Mouse (Mus musculus): ENCODE results near the gene Lias.
A peak's percentile ranks its signal among the peaks of the same experiment; 100 is the strongest.

Lias gene

DNA sequence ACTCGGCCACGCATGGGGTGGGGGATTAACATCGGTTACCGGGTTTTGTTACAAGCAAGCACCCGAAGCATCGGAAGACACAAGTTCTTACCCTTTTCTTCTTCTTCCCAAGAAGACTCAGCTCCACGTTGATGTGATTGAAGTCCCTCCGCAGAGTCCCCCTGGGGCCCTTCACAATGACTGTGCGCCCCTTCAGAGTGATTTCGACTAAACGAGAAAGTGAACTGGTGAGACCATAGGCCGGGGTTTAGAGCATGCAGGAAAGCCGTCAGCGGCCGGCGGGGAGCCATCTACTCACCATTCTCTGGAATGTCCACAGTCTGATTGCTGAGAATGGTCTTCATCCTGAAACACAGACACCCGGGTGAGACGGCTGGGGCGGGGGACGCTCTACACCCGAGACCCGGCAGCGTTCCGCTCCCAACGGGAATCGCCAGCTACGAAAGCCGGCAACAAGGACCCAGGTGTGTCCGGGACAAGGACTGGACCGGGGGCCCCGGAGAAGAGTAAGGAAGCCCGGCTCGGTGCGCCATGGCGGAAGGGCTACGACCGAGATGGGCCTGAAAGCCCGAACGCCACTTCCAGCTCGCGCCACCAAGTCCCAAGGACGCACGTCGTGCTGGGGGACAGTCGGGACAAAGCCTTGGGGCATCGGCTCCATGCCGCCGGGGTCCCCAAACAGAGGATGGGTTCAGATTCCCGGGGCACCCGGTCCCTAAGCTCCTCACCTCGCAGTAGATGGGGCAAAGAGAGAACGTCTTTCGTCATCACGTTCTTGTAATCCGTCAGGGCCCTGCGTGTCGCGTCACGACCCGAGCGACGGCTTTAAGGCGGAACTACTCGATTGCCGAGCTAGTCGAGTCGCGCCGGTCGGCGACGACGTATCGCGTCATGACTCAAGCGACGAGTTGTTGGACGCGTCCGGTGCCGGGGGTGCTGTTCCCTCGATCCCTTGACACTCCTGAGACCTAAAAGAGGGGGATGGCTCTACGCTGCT lies at the start of gene Lias, which contains the start of gene Rpl9:
Gene Lias, plus strand, starts transcription at position 850 of the 997 bp plus-strand sequence.
Gene Rpl9, minus strand, starts transcription at position 797 of the 997 bp plus-strand sequence.
- DNase-seq (ENCODE audit: low spot score) = peak; percentile 99

DNA sequence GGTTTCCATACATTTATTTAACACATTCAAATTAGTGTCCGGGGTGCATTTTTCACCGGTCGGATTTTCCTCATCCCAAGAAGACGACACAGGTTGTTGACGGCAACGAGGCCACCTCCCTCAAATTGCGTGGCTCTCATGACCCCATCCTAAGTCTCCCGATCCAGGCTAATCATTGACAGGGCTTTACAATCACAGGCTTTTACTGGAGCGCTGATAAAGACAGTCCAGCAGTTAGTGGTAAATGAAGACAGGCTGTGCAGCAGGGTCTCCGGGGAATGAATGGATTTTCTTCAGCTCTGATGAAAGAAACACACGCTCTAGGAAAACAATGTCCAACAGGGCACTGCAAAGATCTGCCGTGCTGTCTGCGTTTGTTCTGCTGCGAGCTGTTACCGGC lies 43.1 kb upstream of the Lias start, which contains the start of gene Klb:
Gene Klb, plus strand, starts transcription at position 147 of the 400 bp plus-strand sequence.
- no peak for DNase-seq (ENCODE audit: low spot score)

DNA sequence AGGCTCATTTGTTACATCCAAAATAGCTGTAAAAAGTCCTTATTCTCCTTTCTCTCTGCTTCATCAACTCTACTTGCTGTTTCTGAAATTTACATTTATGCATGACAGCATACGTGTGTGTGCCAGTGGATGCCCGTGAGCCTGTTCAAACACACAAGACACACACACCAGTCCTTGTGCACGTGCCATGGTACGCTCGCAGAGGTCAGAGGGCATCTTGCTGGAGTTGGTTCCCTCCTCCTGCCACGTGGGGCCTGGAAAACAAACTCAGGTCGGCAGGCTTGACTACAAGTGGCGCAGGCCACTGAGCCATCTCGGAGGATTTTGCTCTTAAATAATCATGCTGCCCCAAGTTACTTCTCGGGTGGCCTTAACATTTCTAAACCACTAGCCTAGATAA lies 40.8 kb upstream of the Lias start:
- DNase-seq (ENCODE audit: low spot score) = no peak

DNA sequence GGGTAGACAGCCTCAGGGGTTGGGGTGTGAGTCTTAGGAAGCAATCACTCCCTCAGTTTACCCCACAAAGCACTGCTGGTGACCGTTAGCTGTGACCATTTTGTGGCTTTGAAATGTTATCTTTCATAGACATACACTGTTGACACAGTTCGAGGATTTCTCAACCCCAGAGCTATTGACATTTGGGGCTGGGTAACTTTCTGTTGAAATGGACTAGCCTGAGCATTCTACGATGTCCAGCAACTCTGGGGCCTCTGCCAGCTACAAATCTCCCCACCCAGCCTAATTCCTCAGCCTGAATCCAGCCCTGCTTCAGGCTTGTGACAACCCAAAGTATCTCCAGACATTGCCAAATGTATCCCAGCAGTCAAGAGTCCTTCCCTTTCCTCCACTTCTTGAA lies 37.2 kb upstream of the Lias start:
- DNase-seq (ENCODE audit: low spot score) = no peak

DNA sequence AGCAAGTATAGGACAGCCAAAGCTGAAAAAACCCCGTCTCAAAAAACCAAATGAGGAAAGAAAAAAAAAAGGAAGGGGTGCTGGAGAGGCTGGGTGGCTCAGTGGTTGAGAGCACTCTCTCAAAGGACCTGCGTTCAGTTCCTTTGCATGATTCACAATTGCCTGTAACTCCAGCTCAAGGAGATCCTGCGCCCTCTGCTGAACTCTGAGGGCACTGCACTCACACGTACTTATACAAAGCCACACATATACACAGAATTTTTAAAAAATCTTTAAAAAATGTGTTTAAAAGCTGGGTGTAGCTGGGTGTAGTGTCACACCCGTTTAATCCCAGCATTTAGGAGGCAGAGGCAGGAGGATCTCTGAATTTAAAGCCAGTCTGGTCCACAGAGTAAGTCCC lies 36.3 kb upstream of the Lias start:
- no peak for DNase-seq (ENCODE audit: low spot score)

DNA sequence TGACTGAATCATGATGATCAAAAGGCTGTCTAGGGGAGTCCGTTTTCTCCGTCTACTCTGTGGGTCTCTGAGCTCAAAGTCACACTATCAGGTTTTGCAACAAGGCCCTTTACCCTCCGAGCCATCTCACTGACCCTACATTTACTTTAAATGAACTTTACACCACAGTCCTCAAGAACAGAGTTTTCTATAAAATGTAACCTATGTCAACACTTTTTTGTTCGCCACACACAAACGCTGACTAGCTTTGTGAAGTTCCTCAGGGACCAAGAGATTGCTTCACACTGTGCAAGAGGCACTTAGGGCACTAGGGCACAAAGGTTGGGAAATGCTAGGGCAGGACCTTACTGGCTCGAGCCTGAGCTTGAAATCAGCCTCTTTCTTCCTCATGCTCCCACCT lies 34.4 kb upstream of the Lias start:
- no peak for DNase-seq (ENCODE audit: low spot score)

DNA sequence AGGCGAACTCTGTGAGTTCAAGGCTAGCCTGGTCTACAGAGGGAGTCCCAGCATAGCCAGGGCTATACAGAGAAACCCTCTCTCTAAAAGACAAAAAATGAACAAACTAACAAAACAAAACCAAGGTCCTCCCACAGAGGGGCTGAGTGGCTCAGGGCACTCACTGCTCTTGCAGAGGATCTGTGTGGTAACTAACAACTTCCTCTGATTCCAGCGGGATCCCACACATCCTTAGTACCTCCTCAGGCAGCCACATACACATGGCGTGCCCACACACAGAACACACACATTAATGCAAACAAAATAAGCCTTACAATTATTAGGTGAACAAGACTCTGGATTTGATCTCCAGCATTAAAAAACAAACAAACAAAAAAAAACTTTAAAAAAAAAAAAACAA lies 33.5 kb upstream of the Lias start:
- no peak for DNase-seq (ENCODE audit: low spot score)

DNA sequence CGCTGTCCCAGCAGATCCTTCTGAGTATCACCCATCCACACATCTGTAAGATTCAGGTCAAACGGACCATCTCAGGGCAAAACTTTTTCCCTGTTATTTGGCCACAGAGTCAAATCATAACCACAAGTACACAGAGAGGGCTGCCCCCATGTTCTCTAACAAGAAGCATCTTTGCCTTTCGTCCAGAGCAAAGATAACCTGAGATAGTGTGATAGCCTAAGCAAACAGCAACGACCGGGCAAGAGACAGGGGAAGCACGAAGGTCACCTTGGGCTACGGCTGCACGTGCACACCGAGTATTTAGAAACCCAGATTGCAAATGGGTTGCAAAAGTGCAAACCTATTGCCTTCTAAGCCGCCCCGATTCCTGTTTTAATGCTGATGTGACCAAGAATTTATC lies 23.5 kb upstream of the Lias start:
- DNase-seq (ENCODE audit: low spot score) = no peak

DNA sequence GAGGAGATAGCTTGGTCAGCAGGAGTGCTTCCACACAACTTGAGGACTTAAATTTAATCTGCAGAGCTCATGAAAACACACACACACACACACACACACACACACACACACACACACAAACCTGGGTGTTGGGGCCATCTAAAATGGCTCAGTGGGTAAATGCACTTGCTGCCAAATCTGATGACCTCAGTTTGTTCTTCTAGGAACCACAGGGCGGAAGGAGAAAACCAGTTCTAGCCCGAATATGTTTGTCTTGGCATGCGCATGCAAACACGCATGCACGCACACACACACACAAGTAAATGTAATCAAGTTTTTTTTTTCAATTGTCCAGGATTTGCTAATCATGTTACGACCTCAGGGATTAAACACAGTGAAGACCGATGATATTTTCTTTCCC lies 19.7 kb upstream of the Lias start:
- DNase-seq (ENCODE audit: low spot score) = no peak

DNA sequence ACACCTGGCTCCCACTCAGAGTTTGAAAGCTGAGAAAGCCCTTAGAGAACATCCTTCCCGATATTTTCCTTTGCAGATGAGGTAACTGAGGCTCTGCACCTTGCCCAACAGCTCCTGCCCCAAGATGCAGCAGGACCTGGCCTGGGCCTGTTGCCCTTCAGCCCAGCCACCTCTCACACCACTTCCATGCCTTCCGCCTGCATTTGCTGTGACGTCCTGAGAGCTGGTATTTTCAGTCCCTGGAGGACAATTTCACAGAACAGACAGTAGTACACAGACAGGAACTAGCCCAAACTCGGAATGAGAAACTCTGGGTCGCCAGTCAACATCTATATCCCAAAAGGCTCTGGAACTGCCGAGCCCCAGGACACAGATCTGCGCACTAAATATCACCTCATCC lies 16.6 kb upstream of the Lias start:
- DNase-seq (ENCODE audit: low spot score) = no peak

DNA sequence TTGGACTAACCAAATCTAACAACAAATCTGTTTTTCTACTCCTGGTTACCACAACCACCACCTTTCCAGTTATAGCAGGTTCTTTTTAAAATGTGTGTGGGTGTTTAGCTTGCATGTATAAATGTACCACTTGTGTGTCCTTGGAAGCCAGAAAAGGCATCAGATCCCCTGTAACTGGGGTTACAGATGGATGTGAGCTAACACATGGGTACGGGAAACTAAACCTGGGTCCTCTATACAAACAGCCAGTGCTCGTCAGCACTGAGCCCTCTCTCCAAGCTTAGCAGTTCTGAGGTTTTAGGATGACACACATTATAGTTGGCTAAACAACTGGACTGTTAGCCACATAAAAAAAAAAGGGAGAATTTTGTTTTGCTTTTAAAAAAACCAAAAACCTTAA lies 5.6 kb upstream of the Lias start:
- DNase-seq (ENCODE audit: low spot score) = no peak

DNA sequence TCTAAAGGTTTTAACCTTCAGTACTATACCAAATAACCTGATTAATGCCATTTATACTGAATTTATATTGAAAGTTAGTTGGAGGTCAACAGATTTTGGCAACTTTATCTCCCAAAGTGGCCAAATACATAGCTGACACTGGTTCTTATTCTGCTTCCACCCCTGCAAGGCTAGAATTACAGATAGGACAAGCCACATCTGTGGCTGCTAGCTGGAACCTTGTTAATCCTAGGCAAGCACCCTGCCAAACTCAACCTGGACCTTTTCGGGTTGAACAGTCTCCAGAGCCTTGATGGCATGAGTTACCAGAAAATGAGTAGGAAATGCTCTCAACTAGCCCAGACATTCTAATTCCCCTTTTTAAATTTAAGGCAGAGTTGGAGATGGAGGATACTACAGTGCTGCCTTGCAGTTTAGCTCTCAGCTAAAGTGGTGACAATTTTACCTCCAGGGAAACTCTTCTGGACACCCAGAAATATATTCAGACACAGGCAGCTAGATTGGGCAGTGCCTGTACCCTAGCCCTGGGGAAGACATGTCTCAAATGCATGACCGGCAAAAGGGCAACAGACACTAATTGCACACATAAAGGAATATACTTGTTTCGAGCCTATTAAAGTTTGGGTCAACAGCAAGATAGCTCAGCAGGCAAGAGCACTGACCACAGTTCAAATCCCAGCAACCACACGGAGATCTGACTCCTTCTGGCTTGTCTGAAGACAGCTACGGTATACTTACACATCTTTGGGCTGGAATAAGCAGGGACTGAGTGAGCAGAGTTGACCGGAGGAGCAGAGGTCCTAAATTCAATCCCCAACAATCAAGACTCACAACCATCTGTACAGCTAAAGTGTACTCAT lies 4.1 kb upstream of the Lias start:
- no peak for DNase-seq (ENCODE audit: low spot score)

DNA sequence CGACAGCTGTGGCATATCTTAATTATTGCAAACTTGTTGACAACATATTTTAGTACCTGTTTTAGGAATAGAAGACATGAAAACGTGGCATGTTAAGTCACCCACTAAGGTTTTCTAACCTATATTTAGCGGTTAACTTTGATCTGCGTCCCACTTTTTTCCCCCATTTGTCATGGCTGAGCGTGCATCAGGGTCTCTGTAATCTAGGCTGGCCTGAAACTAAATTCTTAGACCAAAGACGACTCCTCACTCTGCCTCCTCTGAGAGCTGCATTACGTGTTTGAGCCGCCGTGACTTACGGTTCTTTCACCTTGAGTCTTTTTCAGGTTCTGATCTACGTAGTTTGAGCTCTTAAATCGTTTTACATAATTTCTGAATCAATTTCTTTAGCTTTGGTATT lies 456 bp downstream of the Lias start:
- no peak for DNase-seq (ENCODE audit: low spot score)

DNA sequence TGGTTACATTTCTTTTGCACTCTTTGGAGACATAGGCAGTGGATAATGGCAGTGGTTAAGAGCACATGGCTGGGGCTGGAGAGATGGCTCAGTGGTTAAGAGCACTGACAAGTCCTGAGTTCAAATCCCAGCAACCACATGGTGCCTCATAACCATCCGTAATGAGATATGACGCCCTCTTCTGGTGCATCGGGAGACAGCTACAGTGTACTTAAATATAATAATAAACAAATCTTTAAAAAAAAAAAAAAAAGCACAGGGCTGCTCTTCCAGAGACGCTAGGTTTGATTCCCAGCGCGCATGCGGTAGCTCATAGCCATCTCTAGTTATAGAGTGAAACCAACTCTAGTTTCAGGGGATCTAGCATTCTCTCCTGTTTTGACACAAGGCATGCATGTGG lies 3.1 kb downstream of the Lias start:
- DNase-seq (ENCODE audit: low spot score) = no peak

DNA sequence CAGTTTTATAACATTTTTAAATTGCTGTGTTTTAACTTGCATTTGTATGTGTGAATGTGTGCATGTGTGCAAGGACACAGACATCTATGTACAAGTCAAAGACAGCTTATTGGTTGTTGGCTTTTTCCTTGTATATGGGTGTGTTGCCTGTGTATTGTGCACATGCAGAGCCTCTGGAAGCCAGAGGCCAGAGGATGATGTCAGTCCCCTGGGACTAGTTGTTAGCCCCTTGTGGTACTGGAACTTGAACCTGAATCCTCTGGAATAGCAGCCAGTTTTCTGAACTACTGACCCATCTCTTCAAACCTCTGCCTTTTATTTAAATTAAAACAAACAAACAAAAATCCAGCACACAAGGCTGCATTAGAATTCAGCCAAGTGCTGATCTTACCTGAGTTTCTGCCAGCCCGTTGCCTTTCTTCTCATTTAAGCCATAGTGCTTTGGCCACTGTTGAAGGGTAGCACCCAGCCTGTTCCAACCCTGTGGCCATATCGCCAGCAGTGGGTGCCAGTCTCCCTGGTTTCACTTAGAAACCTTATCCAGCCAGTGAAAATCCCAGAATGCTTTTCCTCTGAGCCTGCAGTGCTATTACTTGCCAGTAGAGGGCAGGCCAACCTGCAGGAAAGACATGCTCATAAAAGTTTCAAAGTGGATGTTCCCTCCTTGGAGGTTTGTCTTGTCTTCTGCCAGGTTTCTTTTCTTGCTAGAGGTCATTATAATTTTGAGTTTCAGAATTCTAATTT lies 10.1 kb downstream of the Lias start:
- peak; percentile 79 for DNase-seq (ENCODE audit: low spot score)

DNA sequence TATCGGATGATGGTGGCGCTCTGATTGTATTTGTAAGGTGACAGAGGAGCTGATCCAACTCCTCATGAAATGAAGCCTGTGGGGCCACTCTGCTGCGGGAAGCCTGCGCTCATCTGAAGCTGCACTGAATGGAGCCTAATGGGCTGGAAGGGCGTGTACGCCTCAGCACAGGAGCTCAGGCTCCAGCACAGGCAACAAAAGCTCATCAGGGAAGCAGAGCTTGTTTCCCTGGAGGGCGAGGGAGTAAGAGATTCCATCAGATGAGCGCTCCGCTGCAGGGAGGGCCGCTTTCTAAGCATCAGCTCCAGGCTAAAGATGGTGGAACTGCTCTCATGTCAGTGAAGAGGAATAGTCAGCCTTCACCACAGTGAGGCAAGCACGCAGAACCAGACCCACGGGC lies 16.7 kb downstream of the Lias start:
- no peak for DNase-seq (ENCODE audit: low spot score)

DNA sequence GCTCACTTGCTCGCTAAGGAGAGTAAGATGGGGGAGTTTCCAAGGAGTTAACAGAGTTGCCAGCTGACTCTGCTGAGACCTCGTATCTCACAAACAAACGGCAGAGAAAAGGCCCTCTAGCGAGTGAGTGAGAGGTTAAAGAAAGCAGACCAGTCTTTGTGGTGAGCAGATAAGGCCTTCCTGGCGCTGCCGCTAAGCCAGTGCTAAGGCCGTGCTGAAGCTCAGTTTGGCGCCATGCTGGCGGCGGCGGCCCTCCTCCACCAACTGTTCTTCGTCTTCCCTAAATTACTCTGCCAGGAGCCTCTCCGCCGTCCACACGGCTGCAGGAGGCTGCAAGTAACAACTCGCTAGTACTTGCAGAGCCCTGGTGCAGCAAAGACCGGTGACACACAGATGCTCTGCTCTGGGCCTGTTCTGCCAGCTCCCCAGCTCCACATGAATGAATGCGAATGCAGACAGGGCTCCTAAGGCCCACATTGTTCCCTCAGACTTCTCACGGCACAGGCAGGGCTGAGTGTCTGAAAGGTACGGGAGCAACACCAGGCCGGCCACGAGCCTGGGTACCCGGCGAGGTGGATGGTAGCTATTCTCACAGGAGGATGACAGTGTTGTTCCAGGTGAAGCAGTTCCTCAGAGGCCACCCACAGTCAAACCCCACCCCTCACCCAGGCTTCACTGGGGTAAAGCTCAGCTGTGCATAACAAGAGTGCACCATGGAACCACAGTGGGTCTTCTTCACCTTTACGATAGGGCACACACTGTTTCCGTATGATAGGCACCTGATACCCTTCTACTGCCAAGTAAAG lies 24.6 kb downstream of the Lias start:
- DNase-seq (ENCODE audit: low spot score) = no peak

DNA sequence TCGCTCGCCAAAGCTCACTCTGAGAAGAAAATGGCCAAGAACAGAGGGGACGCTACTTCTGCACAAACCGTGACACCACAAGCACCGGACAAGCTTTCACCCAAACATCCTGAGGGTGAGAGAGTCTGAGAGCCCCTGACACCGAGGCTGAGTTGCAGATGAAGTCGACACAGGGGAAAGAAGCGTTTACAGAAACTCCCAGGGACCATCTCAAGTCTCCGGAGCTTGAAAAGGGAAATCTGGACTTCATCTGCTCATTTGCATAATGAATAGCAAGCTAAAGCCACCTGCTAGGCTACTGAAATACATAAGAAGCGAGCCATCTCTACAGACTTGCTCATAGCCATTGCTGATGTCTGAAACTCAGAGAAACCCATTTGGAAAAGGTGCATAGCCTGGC lies 27.8 kb downstream of the Lias start:
- DNase-seq (ENCODE audit: low spot score) = no peak

DNA sequence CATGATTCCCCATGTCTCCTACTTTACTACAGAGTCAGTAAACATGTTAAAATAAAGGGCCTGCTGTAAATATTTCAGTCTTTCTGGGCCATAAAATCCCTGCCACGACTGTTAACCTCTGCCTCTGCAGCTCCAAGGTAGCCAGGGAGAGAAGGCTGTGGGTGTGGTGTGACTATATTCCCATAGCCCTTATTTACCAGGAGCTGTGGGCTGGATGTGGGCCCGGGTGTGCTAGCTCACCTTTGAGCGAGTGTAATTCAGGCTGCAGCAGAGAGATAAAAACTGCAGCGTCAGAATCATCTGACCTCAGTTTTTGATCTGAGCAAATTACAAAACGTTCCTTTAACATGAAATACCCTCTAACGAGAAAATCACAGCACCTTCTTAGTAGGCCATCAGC lies 29.5 kb downstream of the Lias start:
- no peak for DNase-seq (ENCODE audit: low spot score)

DNA sequence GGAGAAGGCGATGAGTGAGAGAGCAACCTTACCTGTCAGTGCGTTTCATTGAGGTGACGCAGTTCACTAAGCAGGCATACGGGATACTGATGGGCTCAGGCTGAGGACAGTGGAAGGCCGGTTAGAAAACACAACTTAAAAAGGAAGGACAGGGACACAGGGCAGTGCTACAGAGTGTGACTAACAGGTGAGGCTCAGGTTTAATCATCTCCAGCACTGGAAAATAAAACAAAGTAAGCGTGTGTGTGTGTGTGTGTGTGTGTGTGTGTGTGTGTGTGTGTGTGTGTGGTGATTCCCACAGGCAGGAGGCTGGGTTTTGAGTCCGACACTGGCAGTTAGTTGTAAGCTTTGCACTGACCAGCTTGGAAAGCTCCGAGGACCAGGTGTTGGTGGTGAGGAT lies 31.5 kb downstream of the Lias start:
- DNase-seq (ENCODE audit: low spot score) = no peak

DNA sequence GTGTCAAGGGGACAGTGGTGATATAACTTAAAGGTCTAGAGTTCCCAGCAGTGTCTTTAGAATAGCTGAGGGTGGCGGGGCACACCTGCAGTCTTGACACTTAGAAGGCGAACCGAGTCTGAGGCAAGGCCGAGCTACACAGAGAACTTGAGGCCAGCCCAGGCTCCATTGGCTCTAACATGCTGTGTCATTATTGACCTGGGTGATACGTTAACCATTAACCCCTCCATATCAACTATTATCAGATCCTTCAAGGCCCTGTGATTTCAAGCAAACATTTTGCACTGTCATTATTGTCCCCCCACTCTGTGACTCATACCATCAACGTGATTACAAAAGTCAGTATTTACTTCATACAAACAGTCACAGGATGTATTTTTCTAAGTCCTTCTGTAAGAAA lies 32.9 kb downstream of the Lias start:
- no peak for DNase-seq (ENCODE audit: low spot score)

Data from ovary, postnatal 14 days (tissue).